Mouse (Mus musculus): ENCODE results near the gene Slc24a4.

- TF ChIP-seq CTCF (IDR thresholded peaks at IDR 0.05; ENCODE audit: low read depth, low read length) = no peak
- no peak for TF ChIP-seq POLR2A (IDR thresholded peaks at IDR 0.05; ENCODE audit: extremely low read depth, insufficient read depth, low read length)
Observed at GRCm38 (mm10) chr12:102275833-102276443, 147.4 kb downstream of the Slc24a4 start.
